Mouse (Mus musculus) hindbrain, postnatal 0 days (tissue): ENCODE measurements around the gene Tlcd2. TPM values are rescaled to one million over a fixed set of nuclear protein-coding genes. Genes with fewer than 3 reads are reported as not detected.

Experiments used
- ATAC-seq: fragments of 200-750 bp; cut with Nextera tagmentation; 2 replicates; pipeline ENCODE4 v1.8.0; 2017; ENCODE audit warnings: mild to moderate bottlenecking, moderate TSS enrichment, moderate library complexity
- DNase-seq: peaks from one replicate; pipeline ENCODE4 v3.0.0-alpha.2; 2015; ENCODE audit warnings: low spot score
- H3K27ac ChIP-seq: fragments of 300-500 bp; sonication (generic); 2 replicates; pipeline ENCODE4 v1.5.1; 2014; ENCODE audit warnings: mild to moderate bottlenecking
- H3K27me3 ChIP-seq: fragments of 300-500 bp; sonication (generic); 2 replicates; pipeline ENCODE4 v1.6.1; 2014; ENCODE audit warnings: low read length, mixed read lengths; ENCODE audit not compliant: insufficient read depth
- H3K36me3 ChIP-seq: fragments of 300-500 bp; sonication (generic); 2 replicates; pipeline ENCODE4 v1.6.1; 2014; ENCODE audit warnings: low read length, mixed read lengths; ENCODE audit not compliant: insufficient read depth
- H3K4me1 ChIP-seq: fragments of 300-500 bp; sonication (generic); 2 replicates; pipeline ENCODE4 v1.6.1; 2014; ENCODE audit warnings: antibody characterized with exemption, low read length, mixed read lengths; ENCODE audit not compliant: insufficient read depth
- H3K4me2 ChIP-seq: fragments of 300-500 bp; sonication (generic); 2 replicates; pipeline ENCODE4 v1.6.1; 2014; ENCODE audit warnings: low read depth, mild to moderate bottlenecking, low read length, moderate library complexity, mixed read lengths
- H3K4me3 ChIP-seq: fragments of 300-500 bp; sonication (generic); 2 replicates; pipeline ENCODE4 v1.5.1; 2014; ENCODE audit warnings: low read length
- H3K9ac ChIP-seq: fragments of 300-500 bp; sonication (generic); replicated peaks from 2 replicates; pipeline ENCODE4 v1.6.1; 2014; ENCODE audit warnings: mild to moderate bottlenecking, low read length, moderate library complexity, mixed read lengths
- H3K9me3 ChIP-seq: fragments of 300-500 bp; sonication (generic); 2 replicates; pipeline ENCODE4 v1.6.1; 2016; ENCODE audit warnings: low read length, mixed read lengths
- CTCF ChIP-seq: IDR thresholded peaks from 2 replicates; pipeline ENCODE4 v1.5.1; 2016; ENCODE audit warnings: antibody characterized with exemption, control low read depth, low read depth
- WGBS: fragments of 180-500 bp; shearing (Covaris S2); extraction: QIAGEN DNeasy Blood & Tissue Kit; methylation state at CpG from one replicate; pipeline ENCODE4 v1.1.7; 2014; 5-methylcytosine and 5-hydroxymethylcytosine counted together
- polyA plus RNA-seq: library from polyadenylated mRNA; unstranded; fragments of >200 nt; fragmentation: Nextera tagmentation; extraction: Ambion mirVana; gene quantifications from 2 replicates; pipeline ENCODE4 v1.2.1, GENCODE M21; 2015
- total RNA-seq: library from RNA; depleted of rRNA; stranded (reverse); fragments of >200 nt; gene quantifications from 2 replicates; pipeline ENCODE4 v1.2.3, GENCODE M21; 2014; rRNA removed

Tlcd2 gene
- total RNA-seq = 1.0 and 3.4 TPM in 2 replicates
- polyA plus RNA-seq = 1.5 and 1.6 TPM in 2 replicates

- Histone ChIP-seq H3K9ac (peak within 1 kb of the TSS; percentile 71), H3K27me3 (no peaks in the 10 kb centered on the region), H3K4me3 (peak within 1 kb of the TSS; percentile 91), H3K27ac (peak within 1 kb of the TSS; percentile 88), H3K36me3 (peaks cover 11% of the 10 kb centered on the region), H3K4me2 (peak within 1 kb of the TSS; percentile 98), H3K4me1 (peaks cover 21% of the 10 kb centered on the region), H3K9me3 (no peaks in the 10 kb centered on the region)
- DNase-seq (peak; percentile 100), ATAC-seq (peak; percentile 97)
- WGBS = under 1% methylated on average over 46 of the region's 46 CpGs
- peak; percentile 22; the same call in 1 of the 2 replicates for TF ChIP-seq CTCF
Measured at GRCm38 (mm10) chr11:75460844-75461742, at the start of gene Tlcd2. TSS of gene Tlcd2 (plus strand) at chr11:75461715.

GRCm38 (mm10) chr11:75415096-75415495, 46.4 kb upstream of the Tlcd2 start:
- peak; percentile 12 for DNase-seq

GRCm38 (mm10) chr11:75415994-75416393, 45.5 kb upstream of the Tlcd2 start:
- H3K36me3 ChIP-seq = no peaks in the 10 kb centered on the region
- H3K27me3 ChIP-seq = no peaks in the 10 kb centered on the region
- no peak overlapping the region for H3K4me2 ChIP-seq
- no peaks in the 10 kb centered on the region for H3K4me1 ChIP-seq
- no peak for TF ChIP-seq CTCF
- no peak overlapping the region for H3K4me3 ChIP-seq
- no peaks in the 10 kb centered on the region for H3K9me3 ChIP-seq
- ATAC-seq (no peak), DNase-seq (no peak)
- WGBS = 84% methylated on average over 13 of the region's 13 CpGs
- H3K9ac ChIP-seq = no peak overlapping the region
- H3K27ac ChIP-seq = no peak overlapping the region

More at GRCm38 (mm10) chr11:75415096-75415495, 46.4 kb upstream of the Tlcd2 start:
- WGBS = 32% methylated on average over 7 of the region's 7 CpGs
- H3K9me3 ChIP-seq = no peaks in the 10 kb centered on the region
- H3K27me3 ChIP-seq = no peaks in the 10 kb centered on the region
- no peak for TF ChIP-seq CTCF
- no peak overlapping the region for H3K4me2 ChIP-seq
- H3K27ac ChIP-seq = no peak overlapping the region
- ATAC-seq = 0 out of 2 replicates have a peak, but pooled peaks have one; percentile 40
- no peak overlapping the region for H3K4me3 ChIP-seq
- no peaks in the 10 kb centered on the region for H3K36me3 ChIP-seq
- H3K9ac ChIP-seq = no peak overlapping the region
- no peaks in the 10 kb centered on the region for H3K4me1 ChIP-seq

GRCm38 (mm10) chr11:75420037-75420436, 41.5 kb upstream of the Tlcd2 start:
- no peak for DNase-seq
- ATAC-seq = no peak
- Histone ChIP-seq H3K27me3 (no peaks in the 10 kb centered on the region), H3K9ac (no peak overlapping the region), H3K36me3 (no peaks in the 10 kb centered on the region), H3K27ac (no peak overlapping the region), H3K4me3 (no peak overlapping the region), H3K9me3 (no peaks in the 10 kb centered on the region), H3K4me1 (no peaks in the 10 kb centered on the region), H3K4me2 (no peak overlapping the region)
- TF ChIP-seq CTCF = no peak
- 82% methylated on average over 7 of the region's 7 CpGs for WGBS

- no peaks in the 10 kb centered on the region for H3K36me3 ChIP-seq
- DNase-seq (no peak), ATAC-seq (no peak)
- H3K4me2 ChIP-seq = no peak overlapping the region
- H3K27ac ChIP-seq = no peak overlapping the region
- H3K9ac ChIP-seq = no peak overlapping the region
- TF ChIP-seq CTCF = no peak
- WGBS = 80% methylated on average over 5 of the region's 5 CpGs
- H3K27me3 ChIP-seq = no peaks in the 10 kb centered on the region
- H3K9me3 ChIP-seq = no peaks in the 10 kb centered on the region
- no peaks in the 10 kb centered on the region for H3K4me1 ChIP-seq
- H3K4me3 ChIP-seq = no peak overlapping the region
Measured at GRCm38 (mm10) chr11:75420810-75421374, 40.6 kb upstream of the Tlcd2 start.

DNA sequence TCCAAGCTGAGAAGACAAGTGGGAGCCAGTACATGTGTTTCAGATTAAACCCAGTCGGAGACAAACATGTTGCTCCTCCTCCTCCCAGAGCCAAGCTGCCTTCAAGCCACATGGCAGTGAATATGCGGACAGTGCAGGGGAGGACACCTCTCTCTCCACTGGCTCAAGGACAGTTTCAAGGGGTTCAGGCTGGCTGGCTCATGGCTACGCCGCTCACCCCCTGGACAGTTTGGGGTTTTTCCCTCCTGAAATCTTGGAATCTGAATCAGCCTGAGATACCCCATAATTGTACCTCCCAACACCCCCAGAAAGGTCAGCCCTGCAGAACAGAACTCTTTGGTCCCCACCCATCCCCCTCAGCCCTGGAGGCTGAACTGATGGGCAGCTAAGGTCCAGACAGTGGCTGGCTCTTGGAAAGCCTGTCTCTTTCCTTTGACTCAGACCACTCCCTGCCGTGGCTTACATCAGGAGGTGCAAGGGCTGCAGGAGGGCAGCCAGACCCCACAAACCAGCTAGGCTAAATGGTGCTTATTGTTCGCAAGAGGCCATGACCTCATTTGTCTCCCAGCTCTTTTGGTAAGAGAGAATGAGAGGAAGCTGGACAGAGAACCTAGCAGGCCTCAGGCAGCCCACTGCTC, 40.0 kb upstream of the Tlcd2 start:
- DNase-seq (no peak), ATAC-seq (no peak)
- Histone ChIP-seq H3K27me3 (no peaks in the 10 kb centered on the region), H3K36me3 (no peaks in the 10 kb centered on the region), H3K27ac (no peak overlapping the region), H3K9me3 (no peaks in the 10 kb centered on the region), H3K4me3 (no peak overlapping the region), H3K4me1 (no peaks in the 10 kb centered on the region), H3K4me2 (no peak overlapping the region), H3K9ac (no peak overlapping the region)
- TF ChIP-seq CTCF = no peak
- 46% methylated on average over 6 of the region's 6 CpGs for WGBS
